Mouse (Mus musculus): ENCODE data around the gene Usp31. TPM values are rescaled to one million over a fixed set of nuclear protein-coding genes. Genes with fewer than 3 reads are reported as not detected.

Usp31 gene
- polyA plus RNA-seq, 1 experiment: 1.5 TPM

- TF ChIP-seq GATA1 (IDR thresholded peaks at IDR 0.05; ENCODE audit: low read length): no peak
Measured at GRCm38 (mm10) chr7:121689338-121689737, 17.7 kb downstream of the Usp31 start.

DNA sequence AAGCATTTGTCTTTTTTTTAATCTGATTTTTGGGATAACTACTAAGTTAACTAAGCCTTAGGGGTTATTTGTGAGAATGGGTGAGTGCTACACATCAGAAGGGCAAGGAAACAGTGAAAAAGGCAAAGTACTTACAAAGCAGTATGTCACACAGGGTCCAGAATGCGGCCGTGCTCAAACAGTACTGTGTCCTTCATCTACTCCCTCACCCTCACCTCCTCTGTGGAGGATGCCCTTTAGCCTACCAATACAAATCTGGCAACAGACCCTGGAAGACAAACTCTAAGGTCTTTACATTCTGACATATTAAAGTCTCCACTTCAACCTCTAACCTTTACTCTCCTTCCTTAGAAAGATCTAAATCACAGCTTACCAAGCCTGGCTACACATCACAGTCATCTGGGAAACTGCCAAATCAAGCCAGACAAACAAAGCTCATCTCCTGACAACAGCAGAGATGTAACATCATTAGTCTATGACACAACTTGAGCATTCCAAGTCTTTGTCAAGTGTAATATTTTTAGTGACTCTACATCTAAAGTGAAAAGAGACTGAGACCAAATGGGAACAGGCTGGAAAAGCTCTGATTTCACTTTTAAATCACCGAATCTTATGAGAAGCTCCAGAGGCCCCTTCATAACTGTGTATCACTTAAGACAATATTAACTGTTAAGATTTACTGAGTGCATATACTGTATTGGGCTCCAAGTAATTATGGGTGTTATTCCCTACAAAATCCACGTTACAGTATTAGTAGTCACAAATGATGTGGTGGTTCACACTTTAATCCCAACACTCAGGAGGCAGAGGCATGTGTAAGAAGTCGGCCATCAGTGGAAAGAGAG is 21.7 kb downstream of the Usp31 start:
- no peak for TF ChIP-seq GATA1 (IDR thresholded peaks at IDR 0.05; ENCODE audit: low read length)

- TF ChIP-seq GATA1 (IDR thresholded peaks at IDR 0.05; ENCODE audit: low read length): no peak
Measured at GRCm38 (mm10) chr7:121681191-121681590, 25.9 kb downstream of the Usp31 start.

- no peak for TF ChIP-seq GATA1 (IDR thresholded peaks at IDR 0.05; ENCODE audit: low read length)
Measured at GRCm38 (mm10) chr7:121677105-121677753, 29.8 kb downstream of the Usp31 start.

DNA sequence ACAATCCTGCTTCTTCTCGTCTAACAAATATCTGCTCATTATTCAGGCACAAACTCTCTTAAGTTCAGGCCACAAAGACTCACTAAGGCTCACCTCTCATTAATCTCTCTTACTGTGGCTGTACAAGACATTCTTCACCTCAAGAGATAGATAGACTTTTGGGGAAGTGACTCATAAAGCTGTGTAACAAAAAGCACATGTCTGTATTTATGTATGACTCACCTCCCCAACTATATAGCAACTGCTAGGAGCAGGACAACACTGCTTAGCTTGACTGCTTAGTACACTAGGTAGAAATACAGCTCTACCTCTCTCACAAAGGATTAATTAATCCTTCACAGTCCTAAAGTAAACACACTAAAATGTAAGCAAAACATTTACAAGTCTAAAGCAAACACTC is 46.3 kb downstream of the Usp31 start:
- TF ChIP-seq GATA1 (IDR thresholded peaks at IDR 0.05; ENCODE audit: low read length): no peak

DNA sequence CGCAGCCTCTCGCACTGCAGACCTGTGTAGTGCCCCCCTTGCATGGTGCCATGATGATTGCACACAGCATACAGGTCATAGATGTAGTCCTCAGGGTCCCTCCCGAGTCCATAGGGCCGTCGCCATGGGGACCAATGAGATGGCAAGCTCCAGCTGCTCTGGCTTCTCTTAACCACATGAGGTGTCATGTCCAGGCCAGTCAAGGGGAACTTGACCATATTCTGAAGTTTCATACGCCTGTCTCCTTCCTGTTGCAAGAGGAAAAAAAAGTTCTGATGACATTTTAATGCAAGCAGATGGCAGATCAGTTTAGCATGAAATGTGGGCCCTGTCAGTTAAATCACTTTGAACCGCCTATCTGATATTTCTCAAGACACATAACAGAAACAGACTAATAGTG is 48.2 kb downstream of the Usp31 start:
- no peak for TF ChIP-seq GATA1 (IDR thresholded peaks at IDR 0.05; ENCODE audit: low read length)

- TF ChIP-seq GATA1 (IDR thresholded peaks at IDR 0.05; ENCODE audit: low read length): no peak
Measured at GRCm38 (mm10) chr7:121654675-121655074, 52.4 kb downstream of the Usp31 start.

- TF ChIP-seq GATA1 (IDR thresholded peaks at IDR 0.05; ENCODE audit: low read length): no peak
Measured at GRCm38 (mm10) chr7:121652629-121653028, 54.4 kb downstream of the Usp31 start.

DNA sequence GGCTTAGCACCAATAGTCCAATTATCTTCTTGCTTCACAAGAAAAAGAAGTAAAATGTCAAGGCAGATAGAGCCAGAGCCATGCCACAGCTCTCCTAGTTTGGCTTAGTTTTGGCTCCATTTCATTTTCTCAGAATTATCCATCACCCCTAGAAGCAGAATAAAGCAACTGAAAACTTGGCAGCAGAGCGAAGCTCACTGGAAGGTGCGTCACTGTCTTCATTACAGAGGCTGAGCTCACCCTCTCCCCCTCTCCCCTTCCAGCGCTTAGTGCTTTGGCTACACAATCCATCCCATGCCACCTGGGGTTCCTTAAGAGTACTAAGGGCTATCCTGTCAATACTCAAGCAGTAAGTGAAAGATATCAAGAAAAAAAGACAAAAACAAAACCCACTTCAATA is 56.3 kb downstream of the Usp31 start:
- no peak for TF ChIP-seq GATA1 (IDR thresholded peaks at IDR 0.05; ENCODE audit: low read length)

DNA sequence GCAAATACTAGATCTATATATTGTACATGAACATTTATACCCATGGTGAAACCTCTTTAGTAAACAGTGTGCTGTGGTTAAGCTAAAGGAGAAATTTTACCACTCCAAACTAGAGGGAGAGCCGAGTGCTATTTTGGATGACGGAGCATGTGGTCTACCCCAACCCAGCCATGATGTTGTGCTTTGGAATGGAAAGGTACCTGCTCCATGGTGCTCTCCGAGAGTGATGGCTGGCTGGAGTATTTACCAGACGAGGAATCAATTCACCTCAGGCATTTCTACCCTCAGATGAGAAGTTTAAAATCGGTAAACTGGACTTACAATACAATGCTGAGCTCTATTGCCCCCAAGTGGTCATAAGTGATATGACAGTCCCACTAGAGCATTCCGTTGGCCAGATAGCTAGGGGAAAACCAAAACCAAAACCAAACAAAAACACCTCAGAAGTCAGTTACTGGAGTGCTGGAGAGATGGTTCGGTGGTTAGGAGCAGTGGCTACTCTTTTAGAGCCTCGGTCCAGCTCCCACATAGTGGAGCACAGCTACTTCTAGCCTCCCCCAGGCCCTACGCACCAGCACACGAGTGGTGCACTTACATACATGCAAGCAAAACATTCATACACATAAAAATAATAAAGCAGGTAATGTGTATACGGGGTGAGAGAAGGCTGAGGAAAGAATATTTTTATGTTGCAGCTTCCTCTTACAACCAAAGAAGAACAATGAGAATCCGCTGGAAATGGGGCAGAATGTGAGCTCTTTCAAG is 65.9 kb downstream of the Usp31 start:
- TF ChIP-seq GATA1 (IDR thresholded peaks at IDR 0.05; ENCODE audit: low read length): no peak

DNA sequence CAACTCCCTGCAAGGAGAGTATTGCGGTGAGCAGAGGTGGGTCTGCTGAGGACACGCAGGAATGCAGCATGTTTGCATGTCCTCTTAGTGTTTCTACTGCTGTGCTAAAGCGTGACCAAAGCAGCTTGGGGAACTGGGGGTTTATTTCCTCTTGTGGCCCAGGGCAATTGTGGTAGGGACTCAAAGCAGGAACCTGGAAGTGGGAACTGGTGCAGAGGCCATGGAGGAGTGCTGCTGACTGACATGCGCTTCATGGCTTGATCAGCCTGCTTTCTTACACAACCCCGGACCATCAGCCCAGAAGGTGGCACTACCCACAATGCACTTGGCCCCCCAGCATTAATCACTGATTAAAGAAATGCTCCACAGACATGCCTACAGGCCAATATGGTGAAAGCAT is 70.3 kb downstream of the Usp31 start:
- TF ChIP-seq GATA1 (IDR thresholded peaks at IDR 0.05; ENCODE audit: low read length): no peak

GRCm38 (mm10) chr7:121634236-121634635 is 72.8 kb downstream of the Usp31 start:
- TF ChIP-seq GATA1 (IDR thresholded peaks at IDR 0.05; ENCODE audit: low read length): no peak

GRCm38 (mm10) chr7:121622835-121623420 is 84.1 kb downstream of the Usp31 start:
- no peak for TF ChIP-seq GATA1 (IDR thresholded peaks at IDR 0.05; ENCODE audit: low read length)

DNA sequence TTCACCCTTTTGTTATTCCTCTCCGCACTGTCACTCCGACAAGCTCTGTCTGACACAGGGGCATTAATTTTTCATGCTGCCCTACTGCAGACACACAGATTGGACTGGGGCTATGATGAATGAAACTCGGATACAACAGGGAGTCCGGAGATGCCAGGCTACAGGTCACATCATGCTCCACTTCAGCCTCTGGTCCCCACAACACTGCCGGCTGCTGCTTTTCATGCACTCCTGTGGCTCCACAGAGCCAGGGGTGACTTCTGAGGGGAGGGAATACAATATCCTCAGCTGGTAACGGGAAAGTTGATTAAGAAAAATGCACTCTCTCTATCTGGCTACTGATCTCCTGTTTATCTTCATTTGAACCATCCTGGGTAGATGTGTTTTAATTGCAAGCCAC is 84.6 kb downstream of the Usp31 start:
- TF ChIP-seq GATA1 (IDR thresholded peaks at IDR 0.05; ENCODE audit: low read length): no peak

- TF ChIP-seq GATA1 (IDR thresholded peaks at IDR 0.05; ENCODE audit: low read length): no peak
Measured at GRCm38 (mm10) chr7:121601697-121602096, 105.4 kb downstream of the Usp31 start.

GRCm38 (mm10) chr7:121596401-121596800 is 110.7 kb downstream of the Usp31 start:
- no peak for TF ChIP-seq GATA1 (IDR thresholded peaks at IDR 0.05; ENCODE audit: low read length)

Measured in G1E-ER4 (cell line).